Mouse (Mus musculus): Measurements from ENCODE around the gene Arhgap21.

GRCm38 (mm10) chr2:20912348-20913018, 56.2 kb downstream of the Arhgap21 start:
- TF ChIP-seq POLR2A (IDR thresholded peaks at IDR 0.05; ENCODE audit: insufficient read depth, low read depth, low read length) (no peak), EP300 (IDR thresholded peaks at IDR 0.05; ENCODE audit: insufficient read depth, low read depth, low read length) (no peak), CTCF (IDR thresholded peaks at IDR 0.05) (no peak)
